Mouse (Mus musculus) stomach, embryonic 16.5 days (tissue): ENCODE measurements around the gene Arl4a. TPM values are rescaled to one million over a fixed set of nuclear protein-coding genes. Genes with fewer than 3 reads are reported as not detected.

Experiments
- ATAC-seq: fragments of 200-750 bp; cut with Nextera tagmentation; 2 replicates; pipeline ENCODE4 v1.8.0; 2017; ENCODE audit warnings: moderate number of reproducible peaks, moderate TSS enrichment; ENCODE audit not compliant: insufficient read depth, low FRiP score
- H3K27ac ChIP-seq: fragments of 300-500 bp; sonication (generic); 2 replicates; pipeline ENCODE4 v1.5.1; 2014; ENCODE audit warnings: low read length
- H3K27me3 ChIP-seq: fragments of 300-500 bp; sonication (generic); 2 replicates; pipeline ENCODE4 v1.6.1; 2014; ENCODE audit warnings: low read length, control low read depth, mixed read lengths; ENCODE audit not compliant: control insufficient read depth, insufficient read depth
- H3K36me3 ChIP-seq: fragments of 300-500 bp; sonication (generic); 2 replicates; pipeline ENCODE4 v1.6.1; 2014; ENCODE audit warnings: low read length; ENCODE audit not compliant: control insufficient read depth, insufficient read depth
- H3K4me1 ChIP-seq: fragments of 300-500 bp; sonication (generic); 2 replicates; pipeline ENCODE4 v1.6.1; 2014; ENCODE audit warnings: low read length, control low read depth, mixed read lengths; ENCODE audit not compliant: control insufficient read depth, insufficient read depth
- H3K4me2 ChIP-seq: fragments of 300-500 bp; sonication (generic); 2 replicates; pipeline ENCODE4 v1.6.1; 2014; ENCODE audit warnings: low read depth, low read length, mixed read lengths
- H3K4me3 ChIP-seq: fragments of 300-500 bp; sonication (generic); replicated peaks from 2 replicates; pipeline ENCODE4 v1.5.1; 2014; ENCODE audit warnings: mild to moderate bottlenecking, low read length
- H3K9ac ChIP-seq: fragments of 300-500 bp; sonication (generic); 2 replicates; pipeline ENCODE4 v1.6.1; 2014; ENCODE audit warnings: low read length
- H3K9me3 ChIP-seq: fragments of 300-500 bp; sonication (generic); replicated peaks from 2 replicates; pipeline ENCODE4 v1.6.1; 2016; ENCODE audit warnings: low read length, control low read depth; ENCODE audit not compliant: control insufficient read depth
- WGBS: fragments of 180-500 bp; shearing (Covaris S2); extraction: QIAGEN DNeasy Blood & Tissue Kit; methylation state at CpG from one replicate; pipeline ENCODE4 v1.1.7; 2014; 5-methylcytosine and 5-hydroxymethylcytosine counted together
- polyA plus RNA-seq: library from polyadenylated mRNA; unstranded; fragments of >200 nt; fragmentation: Nextera tagmentation; extraction: Ambion mirVana; gene quantifications from 2 replicates; pipeline ENCODE4 v1.2.1, GENCODE M21; 2015

Arl4a gene
- polyA plus RNA-seq, 1 experiment from 2014 or later, result 49.3 TPM

DNA sequence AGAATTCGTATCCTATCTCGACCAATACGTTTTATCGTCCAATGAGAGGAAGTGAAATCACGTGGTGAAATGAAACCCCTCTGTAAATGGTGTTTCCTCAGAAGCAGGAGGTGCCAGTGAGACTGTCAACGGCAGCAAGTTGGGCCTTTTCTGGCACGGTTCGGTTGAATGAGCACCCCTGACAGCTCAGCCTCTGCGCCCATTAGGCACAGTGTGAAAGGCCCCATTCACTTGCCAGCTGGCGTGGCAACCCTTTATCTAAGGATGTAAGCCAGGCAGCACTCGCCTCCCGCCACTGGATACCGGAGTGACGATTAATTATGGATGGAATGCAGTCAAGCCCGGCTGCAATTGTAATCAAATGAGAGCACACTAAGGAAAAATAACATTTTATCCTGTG, 81.4 kb downstream of the Arl4a start:
- Histone ChIP-seq H3K4me2 (no peak overlapping the region), H3K27me3 (no peaks in the 10 kb centered on the region), H3K27ac (no peak overlapping the region), H3K4me1 (no peaks in the 10 kb centered on the region), H3K4me3 (no peak overlapping the region), H3K9me3 (no peaks in the 10 kb centered on the region), H3K9ac (no peak overlapping the region), H3K36me3 (no peaks in the 10 kb centered on the region)
- no peak for ATAC-seq
- WGBS, result 69% methylated on average over 15 of the region's 15 CpGs

Other genes with a start within 250 kb of the Arl4a start
- 7.5 and 9.6 TPM in 2 replicates for gene Scin, start 96.2 kb upstream of the Arl4a start, polyA plus RNA-seq
- gene Lsmem1, start 161.5 kb upstream of the Arl4a start, polyA plus RNA-seq, result 0.68 TPM in 1 of 2 replicates, not detected in the other
- gene Ifrd1, start 210.5 kb upstream of the Arl4a start, polyA plus RNA-seq, result 80.1 and 92.3 TPM in 2 replicates